Mouse (Mus musculus) adrenal gland, postnatal 0 days (tissue): ENCODE data around the gene Vmn2r31. TPM values are rescaled to one million over a fixed set of nuclear protein-coding genes. Genes with fewer than 3 reads are reported as not detected.

ENCODE experiments used
- polyA plus RNA-seq: library from polyadenylated mRNA; unstranded; fragments of >200 nt; fragmentation: Nextera tagmentation; extraction: Ambion mirVana; gene quantifications from 2 replicates; pipeline ENCODE4 v1.2.1, GENCODE M21; 2015

Gene Vmn2r31
- not detected in 2 replicates for polyA plus RNA-seq

DNA sequence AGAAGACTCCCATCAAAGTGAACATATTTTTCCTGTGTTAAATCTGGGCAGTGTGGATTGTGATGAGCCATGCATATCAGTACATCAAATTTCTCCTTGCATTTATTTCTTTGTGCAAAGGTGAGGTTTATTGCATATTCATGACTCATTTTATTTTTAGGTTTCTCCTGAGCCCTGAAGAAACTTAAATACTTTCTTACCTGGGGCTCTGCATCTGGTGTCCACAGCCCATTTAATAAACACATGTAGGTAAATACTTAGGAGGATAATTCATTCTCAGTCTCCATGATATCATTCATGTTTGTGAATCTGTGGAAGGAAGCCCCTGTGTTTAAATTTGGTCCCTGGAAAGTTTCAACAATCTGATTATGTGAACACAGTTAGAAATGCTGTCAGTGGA lies at the start of gene Vmn2r31:
Vmn2r31 (minus strand) TSS at position 101 of the 400 bp plus-strand sequence.

DNA sequence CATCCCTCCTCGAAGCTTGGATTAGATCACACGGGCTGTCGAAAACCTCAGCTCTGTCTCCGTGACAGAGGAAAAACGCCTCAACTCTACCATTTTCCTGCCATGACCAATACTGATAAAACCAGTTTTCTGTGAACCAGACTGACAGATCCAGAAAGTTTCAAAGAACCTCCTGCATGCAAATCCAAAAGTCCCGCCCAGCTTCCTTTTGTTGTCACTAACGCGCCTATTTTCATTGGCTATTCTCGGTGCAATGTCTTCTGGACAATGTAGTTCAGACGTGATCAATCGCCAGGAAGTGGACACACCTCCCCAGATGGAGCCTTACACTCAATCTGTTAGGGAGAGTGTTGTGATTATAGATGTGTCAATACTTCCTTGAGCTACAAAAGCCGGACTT lies 25.1 kb downstream of the Vmn2r31 start, which contains the start of gene Gm45783:
Gm45783 (minus strand) TSS at position 143 of the 400 bp plus-strand sequence.

DNA sequence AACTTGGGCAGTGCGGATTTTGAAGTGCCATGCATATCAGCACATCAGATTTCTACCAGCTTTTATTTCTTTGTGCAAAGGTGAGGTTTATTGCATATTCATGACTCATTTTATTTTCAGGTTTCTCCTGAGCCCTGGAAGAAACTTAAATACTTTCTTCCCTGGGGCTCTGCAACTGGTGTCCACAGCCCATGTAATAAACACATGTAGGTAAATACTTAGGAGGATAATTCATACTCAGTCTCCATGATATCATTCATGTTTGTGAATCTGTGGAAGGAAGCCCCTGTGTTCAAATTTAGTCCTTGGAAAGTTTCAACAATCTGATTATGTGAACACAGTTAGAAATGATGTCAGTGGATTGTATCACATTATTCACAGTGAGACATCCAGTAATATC lies 62.0 kb downstream of the Vmn2r31 start, which contains the start of gene Vmn2r30:
Vmn2r30 (minus strand) TSS at position 101 of the 400 bp plus-strand sequence.

Other genes with a start within 250 kb of the Vmn2r31 start
- 0.79 and 1.1 TPM in 2 replicates for gene Zfp418, start 228.4 kb downstream of the Vmn2r31 start, polyA plus RNA-seq
- 3.7 and 3.8 TPM in 2 replicates for gene Zfp772, start 189.7 kb downstream of the Vmn2r31 start, polyA plus RNA-seq
- 0.20 and 0.47 TPM in 2 replicates for gene Vmn2r29, start 152.4 kb downstream of the Vmn2r31 start, polyA plus RNA-seq
- 2.6 and 4.2 TPM in 2 replicates for gene Gm45844, start 121.4 kb downstream of the Vmn2r31 start, polyA plus RNA-seq
- gene Clcn4, start 98.9 kb downstream of the Vmn2r31 start, polyA plus RNA-seq: 46.6 and 52.5 TPM in 2 replicates
- gene Vmn2r30, start 62.1 kb downstream of the Vmn2r31 start, polyA plus RNA-seq: 0.03 and 0.11 TPM in 2 replicates
- 1.1 TPM in 2 replicates for gene Gm45783, start 25.1 kb downstream of the Vmn2r31 start, polyA plus RNA-seq
- not detected in 2 replicates for gene Vmn2r32, start 80.3 kb upstream of the Vmn2r31 start, polyA plus RNA-seq
- gene Vmn2r33, start 167.1 kb upstream of the Vmn2r31 start, polyA plus RNA-seq: not detected in 2 replicates